Mouse (Mus musculus): ENCODE results near the gene Agk.

The Agk gene

DNA sequence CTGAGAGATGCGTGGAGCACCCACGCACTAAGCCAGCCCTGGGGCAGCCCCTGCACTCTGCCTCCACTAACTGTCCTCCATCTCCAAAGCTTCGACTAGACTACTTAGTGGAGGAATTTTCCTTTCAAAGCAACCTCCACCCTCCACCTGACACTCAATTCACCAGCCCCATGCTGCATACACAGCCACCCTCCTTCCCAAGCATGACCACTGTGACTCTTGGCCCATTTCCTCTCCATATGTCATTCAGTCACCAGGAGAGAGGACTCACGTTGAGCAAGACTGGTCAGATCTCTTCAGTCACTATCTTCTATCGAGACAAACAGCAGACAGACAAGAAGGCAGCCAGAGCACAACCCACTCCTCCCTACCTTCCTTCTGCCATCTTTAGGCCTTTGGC, 88.1 kb downstream of the Agk start:
- peak; percentile 74 to 76 for DNase-seq

DNA sequence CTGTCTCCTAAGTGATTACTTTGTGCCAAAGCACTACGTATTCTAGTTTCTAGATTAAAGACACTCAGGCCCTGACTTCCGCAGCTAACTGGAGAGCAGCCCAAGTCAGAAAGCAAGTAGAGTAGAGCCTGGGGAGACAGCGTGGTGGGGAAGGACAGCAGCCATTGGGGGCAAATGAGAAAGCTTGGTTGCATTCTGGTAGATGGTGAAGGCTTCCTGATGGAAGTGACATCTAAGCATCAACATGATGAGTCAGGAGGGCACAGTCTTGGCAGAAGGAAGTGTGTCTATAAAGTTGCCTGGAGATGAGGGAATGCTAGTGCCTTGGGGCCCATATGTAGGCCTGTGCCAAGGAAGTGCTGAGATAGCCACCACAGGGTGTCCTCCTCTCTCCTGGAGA, 88.6 kb downstream of the Agk start:
- DNase-seq: peak in 1 of 2 experiments; percentile 50

DNA sequence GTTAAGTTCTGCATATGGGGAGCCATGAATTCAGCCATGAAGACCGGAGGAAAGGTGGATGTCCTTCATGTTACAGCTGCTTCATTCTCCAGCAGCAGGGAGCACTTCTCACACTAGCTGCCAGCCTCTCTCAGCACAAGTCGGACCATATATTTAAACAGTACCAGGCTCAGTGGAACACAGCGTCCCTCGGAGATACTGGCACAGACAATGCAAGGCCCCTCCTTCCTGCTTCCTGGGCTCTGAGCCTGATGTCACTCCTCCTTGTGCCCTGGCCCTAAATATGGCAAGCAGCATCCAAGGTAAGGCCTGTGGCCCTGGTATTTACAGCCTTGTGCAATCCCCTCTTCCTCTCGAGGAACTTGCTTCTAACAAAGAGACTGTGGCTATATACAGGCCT, 90.8 kb downstream of the Agk start:
- peak; percentile 49 to 53 for DNase-seq

DNA sequence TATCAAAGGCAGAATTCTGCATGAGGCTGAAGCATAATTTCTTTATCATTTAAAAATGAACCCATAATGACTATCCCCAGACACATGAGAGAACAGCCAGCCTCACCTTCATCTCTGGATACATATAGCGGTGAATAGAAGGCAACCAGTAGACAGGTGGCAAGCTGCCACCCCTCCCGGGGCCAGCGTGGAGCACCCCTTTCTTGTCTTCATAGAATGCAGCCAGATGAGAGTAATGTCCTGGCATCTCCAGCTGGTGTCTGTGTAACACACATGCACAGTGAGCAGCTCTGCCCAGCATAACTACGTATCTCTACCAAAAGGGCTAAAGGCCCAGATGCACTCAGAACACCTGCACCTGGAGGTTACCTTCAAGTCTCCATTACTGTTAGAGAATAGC, 93.4 kb downstream of the Agk start:
- peak in 1 of 2 experiments; percentile 56 for DNase-seq

DNA sequence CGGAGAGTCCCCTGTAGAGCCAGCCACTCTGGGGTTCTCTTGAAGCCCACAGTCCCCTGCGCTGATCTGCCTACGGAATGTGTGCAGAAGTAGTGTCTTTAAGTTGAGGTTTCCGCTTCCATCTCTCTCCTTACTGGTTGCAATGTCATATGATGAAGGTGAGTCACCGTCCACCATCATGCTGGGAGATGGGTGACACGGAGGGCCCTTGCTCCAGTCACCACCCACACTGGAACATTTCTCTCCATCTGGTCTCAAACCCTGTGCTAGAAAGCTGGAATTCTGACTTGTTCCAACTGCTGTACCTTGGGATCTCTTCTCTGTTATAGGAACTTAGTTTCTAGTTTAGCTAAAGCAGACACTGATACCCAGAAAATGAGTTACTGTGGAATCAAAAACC, 96.1 kb downstream of the Agk start:
- DNase-seq: no peak

DNA sequence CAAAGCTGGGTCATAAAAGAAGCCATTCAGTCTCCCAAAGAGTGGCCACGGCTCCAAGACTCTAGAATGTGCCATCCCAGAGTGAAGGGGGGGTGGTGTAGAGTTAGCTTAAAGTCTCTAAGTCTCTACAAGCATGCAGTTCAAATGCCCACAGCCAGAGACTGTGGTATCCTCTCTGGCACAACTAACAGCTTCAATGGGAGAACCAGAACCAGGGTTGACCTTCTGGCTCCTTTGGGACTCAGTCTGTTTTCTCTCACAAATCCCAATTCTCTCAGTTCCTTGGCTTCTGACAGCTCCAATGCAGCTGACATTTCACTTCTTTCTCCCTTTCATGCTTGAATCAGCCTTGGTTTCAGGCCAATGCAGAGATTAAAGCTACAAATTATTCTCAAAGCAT, 98.0 kb downstream of the Agk start:
- no peak for DNase-seq

DNA sequence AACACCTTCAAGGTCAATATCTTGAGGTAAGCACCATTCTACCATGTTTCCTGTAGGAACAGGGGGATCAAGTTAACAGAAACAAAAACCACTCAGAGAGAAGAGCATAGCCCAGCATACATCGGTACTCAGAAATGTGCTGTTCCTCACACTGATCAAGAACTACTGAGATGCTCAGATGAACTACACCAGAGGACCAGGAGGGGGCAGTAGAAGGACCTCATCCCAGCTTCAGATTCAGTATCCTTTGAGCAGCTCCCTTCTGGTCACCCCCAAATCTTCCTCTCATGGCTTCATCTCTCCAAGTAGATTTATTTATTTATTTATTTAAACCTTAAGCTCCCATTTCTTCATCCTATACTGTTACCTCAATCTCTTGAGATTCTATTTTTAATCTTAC, 98.8 kb downstream of the Agk start:
- DNase-seq: peak in 1 of 2 experiments; percentile 72

DNA sequence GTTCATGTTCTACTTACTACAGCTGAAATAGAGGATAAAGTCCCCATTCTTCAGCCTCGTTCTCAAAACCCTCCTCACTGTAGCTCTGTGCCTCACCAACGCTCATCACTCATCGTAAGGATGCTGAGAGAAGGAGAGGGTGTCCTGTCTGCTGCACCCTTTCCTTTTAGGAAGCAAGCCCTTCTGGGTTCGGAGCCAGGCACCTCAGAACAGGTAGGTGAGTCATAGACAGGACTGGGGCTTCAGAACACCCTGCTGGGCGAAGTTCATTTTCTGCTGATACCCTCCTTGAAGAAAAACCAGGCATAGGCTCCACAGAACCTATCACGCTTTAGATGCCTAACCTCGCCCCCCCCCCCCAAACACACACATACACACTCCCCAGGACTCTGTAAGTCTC, 102.5 kb downstream of the Agk start:
- DNase-seq: peak in 1 of 2 experiments; percentile 53

DNA sequence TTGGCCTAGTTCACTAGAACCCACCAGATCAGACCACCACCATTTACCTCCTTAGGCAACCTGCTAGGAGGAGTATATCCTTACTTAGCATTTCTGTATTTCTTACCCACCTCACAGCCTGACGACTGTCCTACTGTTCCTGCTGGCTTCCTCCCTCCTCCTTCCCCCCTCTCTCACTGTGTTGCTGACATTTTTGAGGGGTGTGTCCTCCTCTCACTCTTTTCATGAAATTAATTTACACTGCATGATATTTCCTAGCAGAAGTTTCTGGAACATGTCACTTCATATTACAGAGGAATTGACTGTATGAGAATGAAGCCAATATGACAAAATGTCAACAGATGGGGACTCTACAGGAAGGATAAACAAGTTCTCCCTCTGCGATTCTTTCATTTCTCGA, 103.7 kb downstream of the Agk start:
- peak; percentile 57 to 58 for DNase-seq

DNA sequence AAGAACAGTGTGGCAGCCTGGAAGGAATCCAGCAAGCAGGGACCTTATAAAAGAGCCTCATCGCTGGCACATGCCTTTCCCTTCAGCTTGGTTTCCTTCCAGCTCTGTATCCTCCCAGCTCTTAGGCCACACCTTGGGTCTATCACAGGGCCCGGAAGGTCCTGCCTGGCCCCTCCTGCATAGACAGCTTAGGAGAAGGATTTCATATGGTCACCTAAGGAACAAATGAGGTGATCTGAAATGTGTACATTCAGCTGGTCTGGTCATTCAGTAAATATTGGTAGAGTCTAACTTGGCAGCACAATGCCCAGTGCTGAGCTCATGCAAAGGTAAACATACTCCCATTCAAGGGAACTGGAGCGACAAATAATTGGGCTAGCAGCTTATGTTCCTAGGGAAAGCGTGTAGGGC, 104.6 kb downstream of the Agk start:
- peak; percentile 80 to 81 for DNase-seq

DNA sequence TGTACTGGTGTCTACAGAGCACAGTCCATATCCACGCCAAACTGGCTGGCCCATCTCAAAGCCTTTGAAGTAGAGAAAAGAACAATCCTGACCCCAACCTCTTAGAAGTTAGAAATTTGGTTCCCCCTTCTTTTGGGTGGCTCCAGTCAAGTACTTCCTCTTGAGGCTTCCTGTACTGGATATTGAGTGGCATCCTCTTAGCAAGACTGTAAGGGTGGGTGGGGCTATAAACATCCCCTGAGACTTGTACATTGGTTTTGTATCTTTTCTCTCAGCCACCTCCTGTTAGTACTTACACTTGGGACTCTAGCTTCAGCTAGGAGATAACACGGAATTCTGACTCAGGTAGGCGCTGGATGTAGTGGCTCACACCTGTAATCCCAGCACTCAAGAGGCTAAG, 105.3 kb downstream of the Agk start:
- no peak for DNase-seq

DNA sequence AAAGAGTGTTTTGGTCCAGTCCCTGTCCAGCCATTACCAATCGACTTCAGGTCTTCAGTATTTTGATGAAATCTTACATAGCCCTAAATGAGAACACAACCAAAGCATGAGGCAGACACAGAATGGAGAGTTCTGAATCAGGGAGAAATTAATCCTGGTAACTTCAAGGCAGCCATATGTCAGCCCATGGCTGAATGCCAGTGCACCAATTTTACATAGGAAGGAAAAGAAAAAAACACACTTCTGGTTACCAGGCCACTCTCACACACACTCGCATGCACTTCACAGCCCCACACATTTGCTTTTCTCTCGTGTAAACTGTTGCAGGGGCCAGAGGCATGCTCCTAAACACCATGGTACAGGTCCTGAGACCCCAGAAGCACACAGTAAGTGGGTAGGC, 105.9 kb downstream of the Agk start:
- DNase-seq: peak; percentile 73 to 81

DNA sequence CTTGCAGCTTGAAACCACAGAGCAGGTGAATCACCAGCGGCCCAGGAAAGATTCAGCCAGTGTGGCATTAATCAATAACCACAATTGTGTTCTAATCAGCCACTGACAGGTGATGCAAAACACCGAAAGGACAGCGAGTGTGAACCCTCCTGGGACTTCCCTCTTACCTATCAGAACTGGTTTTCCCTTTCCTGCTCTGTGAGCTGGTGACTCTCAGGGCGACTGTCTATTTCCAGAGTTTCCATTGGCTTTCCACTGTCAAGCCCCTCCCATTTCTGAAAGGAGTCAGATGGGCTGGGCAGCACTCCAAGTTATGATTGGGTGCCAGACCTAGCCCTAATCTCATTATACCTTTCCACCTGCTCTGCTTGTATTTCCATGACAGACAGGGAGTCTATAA, 106.4 kb downstream of the Agk start:
- DNase-seq: peak; percentile 89 to 93

DNA sequence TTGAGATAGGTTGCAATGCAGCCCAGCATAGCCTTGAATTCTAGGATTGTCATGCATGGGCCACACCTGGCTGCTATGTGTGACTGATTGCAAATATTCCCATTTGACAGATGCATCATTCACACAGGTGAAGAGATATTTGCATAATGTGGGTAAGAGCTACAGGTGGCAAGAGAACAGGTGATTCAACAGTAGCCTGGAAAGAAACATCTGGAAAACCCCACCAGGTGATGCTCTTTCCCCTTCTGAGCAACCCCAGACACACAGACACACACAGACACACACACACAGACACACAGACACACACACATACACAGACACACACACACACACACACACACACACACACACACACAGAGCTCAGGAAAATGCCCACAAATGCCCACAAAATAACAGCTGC, 106.8 kb downstream of the Agk start:
- DNase-seq: no peak

DNA sequence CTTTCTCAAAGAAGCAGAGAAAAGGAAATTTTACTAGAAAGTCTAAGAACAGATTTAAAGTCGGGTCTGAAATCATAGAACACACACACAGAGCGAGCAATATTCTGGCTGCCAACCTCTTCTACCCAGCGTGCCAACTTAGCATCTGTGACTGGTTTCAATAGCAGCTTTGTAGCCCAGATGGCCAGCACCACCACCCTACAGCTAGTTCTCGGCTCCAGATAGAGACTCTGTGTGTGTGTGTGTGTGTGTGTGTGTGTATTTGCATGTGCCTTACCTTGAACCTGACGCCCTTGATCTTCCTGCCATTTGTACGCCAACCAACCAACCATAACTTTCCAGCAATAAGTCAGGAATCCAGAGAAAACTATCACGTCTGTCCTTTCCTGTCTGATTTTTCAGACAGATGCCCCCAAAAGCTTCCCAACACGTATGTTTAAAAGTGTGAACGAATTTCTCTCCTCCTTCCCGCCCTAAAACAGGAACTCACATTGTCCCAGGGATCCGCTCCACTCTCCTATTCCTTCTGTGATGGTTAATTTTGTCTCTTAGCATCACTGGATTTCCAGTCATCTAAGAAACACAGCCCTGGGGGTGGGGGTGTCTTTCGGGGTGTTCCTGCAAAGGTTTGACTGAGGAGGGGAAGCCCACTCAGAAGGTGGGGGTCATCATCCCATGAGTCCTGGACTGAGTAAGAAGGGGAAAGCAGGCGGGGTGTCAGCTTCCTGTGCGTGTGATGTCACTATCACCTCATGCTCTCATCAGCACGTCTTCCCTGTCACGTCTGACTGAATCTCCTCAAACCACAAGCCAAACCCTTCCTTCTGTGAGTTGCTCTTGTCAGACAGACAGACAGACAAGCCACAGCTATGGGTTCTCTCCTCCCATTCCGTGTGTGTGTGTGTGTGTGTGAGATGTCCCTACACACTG, 107.6 kb downstream of the Agk start:
- peak; percentile 84 to 88 for DNase-seq

DNA sequence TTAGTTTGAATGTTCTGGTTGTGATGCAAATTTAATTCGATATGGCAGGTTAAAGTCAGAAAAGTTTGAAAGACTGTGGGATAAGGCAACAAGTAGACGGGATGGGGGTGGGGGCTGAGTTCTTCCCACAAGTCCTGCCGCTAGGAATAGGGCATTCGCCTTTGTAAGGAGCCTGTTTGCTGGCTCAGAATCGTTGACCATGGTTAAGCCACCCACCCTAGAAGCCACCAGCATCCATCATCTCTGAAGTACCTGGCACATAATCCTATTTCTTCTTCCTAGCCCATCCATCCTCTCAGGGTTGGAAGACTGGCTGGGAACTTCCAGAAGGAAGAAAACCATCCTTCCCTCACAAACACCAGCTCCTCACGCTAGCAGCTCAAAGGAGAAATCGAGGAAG, 109.7 kb downstream of the Agk start:
- DNase-seq: peak in 1 of 2 experiments; percentile 44

DNA sequence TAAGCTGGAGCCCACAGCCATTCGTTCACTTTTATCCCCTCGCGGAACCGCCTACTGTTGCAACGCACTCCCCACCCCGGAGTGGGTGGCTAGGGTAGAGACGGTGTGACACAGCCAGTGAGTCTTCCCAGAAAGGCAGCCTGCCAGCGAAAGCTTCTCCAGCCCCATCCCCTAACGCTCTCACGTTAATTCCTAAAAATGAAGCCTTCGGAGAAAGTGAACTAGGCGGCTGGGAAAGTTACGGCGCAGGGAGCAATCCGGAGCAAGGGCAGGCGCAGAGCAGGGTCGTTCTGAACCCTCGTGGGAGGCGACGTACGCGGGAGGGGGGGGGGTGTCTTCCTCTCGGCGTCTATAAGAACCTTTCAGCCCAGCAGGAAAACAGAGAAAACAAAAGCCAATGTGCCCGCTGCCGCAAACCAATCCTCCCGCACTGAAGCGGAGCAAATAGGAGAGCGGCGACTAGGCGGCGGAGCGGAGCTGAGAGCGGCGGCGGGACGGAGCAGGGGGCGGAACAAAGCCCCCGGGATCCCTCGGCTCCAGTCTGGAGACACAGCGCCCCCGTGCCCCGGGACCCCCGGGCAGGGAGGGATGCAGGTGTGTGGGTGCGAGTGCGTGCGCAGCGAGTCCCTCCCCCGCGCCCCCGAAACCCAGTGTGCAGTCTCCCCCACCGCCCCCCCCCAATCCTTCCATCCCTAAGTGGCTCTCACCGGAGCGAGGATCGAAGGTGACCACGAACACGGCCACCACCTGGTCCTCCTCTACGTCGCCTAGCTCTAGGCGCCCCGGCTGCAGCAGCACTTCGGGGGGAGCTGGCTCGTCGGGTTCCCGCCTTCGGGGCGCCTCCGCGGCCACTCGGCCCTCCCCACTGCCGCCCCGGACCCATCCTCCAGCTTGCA, 110.4 kb downstream of the Agk start:
- DNase-seq: peak; percentile 81 to 85

DNA sequence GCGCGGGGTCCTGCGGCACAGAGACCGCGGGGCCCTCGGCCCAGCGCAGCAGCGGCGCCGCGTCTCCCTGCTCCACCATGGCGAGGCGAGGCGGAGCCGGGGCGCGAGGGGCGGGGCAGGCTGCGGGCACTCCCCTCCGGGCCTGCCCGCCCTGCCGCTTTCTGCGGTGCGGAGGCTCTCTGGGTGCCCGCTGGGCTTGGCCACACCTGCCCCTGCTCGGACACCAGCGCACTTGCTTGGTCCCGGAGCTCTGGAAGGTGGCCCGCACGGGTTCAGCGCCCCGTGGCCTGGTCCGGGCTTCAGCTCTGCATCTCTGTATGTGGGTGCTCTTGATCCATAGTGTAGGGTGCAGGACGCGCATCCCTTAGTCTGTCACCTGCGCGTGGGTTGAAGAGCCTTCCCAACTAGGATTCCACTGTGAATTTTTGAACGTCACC, 111.1 kb downstream of the Agk start, which contains the start of gene E330009J07Rik:
Gene E330009J07Rik (minus strand): TSS at position 89 of the 437 bp plus-strand sequence.
- DNase-seq: peak; percentile 96 to 97

DNA sequence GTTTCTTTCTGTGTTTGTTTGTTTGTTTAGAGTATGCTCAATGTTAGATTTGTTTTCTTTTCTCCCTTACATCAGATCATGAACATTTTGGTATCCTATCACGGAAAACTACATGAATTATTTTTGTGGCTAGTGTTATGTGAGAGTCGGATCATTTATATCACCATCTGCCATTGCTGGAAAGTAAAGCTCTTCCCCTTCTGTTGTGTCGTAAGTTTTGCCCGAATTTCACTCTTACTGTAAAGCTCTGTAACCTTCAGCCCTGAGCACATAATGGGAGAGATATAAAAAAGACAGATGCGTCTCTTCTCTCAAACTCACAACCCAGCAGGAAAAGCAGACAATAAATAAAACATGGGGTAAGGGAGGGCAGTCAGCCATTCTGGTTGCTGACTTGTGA, 114.0 kb downstream of the Agk start, which contains the start of gene Wee2:
Gene Wee2 (plus strand): TSS at position 153 of the 400 bp plus-strand sequence.
- no peak for DNase-seq

DNA sequence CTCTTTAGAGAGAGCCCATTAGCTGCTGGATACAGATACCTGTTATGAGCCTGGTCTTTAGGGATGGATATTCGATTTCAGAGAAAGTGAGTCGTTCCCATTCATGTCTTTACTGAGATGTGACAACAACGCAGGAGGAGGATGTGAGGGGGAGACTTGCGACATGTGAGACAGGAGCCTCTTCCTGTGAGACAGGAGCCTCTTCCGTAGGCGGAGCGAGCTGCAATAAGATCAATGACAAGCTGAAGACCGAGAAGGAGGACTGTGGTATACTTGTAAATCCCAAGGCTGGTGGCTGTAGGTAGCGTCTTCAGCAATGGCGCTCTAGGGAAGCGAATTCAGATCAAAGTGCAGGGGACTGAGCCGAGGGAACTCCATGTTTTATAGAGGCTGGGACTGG, 114.8 kb downstream of the Agk start:
- no peak for DNase-seq

DNA sequence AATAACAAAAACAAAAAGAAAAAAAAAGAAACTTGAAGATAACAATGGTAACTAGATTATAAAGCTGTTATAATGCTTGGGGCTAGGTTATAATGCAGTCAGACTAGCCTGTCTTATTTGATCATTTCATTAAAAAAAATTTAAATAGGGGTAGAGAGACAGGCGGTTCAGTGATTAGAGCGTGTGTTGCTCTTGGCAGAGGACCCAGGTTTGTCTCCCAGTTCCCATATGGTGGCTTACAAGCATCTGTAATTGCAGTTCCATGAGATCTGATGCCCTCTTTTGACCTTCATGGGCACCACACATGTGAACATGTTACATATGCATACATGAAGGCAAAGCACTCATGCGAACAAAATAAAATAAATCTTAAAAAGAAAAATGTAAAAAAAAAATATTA, 116.3 kb downstream of the Agk start:
- DNase-seq: no peak

DNA sequence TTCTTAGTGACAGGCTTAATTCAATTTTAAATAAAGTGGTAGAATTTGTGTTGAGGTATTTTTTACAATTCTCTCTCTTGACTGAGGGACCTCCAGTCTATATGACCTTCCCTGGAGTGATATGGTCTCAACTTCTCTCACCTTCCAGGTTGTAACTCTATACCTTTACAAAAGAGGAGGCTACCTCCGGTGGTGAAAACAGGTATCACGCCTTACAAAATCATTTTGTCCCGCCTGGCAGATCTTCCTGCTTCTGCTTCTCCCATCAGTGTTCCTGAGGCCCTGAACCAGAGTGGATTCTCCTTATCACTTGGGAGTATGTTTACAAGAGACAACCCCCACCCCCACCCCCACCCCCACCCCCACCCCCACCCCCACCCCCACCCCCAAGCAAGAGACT, 116.8 kb downstream of the Agk start:
- DNase-seq: peak in 1 of 2 experiments; percentile 47

DNA sequence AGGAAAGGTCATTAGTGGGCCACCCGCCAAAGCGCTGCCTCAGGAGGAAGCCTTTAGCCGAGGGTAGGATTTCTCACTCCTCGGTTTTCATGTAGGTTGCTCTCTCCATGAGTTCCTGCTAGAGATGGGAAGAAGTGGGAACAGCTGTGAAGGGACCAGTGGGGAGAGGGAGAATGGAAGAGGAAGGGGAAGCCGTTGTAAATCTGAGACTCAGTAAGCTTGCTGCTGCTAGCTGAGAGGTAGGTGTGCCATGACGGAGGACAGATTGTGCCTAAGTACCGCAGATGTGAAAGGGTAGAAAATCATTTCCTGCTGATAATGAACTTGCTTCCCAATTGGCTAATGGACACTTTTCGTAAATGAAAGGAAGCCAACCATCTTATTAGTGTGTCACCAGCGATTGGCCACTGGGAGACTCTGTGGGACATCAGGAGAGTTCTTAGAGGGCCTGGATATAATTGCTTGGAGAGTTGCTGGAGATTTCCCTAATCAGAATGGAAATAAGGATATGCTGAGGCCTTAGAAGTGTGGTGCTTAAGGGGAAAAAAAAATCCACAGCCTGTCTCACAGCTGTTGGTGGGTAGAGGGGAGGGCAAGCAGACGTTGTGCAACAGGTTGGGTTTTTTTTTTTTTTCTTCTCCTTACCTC, 118.4 kb downstream of the Agk start:
- no peak for DNase-seq
